Mouse (Mus musculus) small intestine, adult 2 months (tissue): Measurements from ENCODE around the gene Tbata.

Experiments used
- CTCF ChIP-seq: fragments of 200-500 bp; IDR thresholded peaks from 2 replicates; pipeline ENCODE4 v1.5.1; 2012; ENCODE audit warnings: low read depth, mild to moderate bottlenecking, control low read depth, inconsistent platforms, low read length, moderate library complexity, mixed read lengths; ENCODE audit not compliant: insufficient replicate concordance, insufficient read length; ENCODE audit errors: extremely low read depth
- POLR2A ChIP-seq: fragments of 200-500 bp; IDR thresholded peaks from 2 replicates; pipeline ENCODE4 v1.6.1; 2012; ENCODE audit warnings: low read depth, mild to moderate bottlenecking, control low read depth, inconsistent platforms, low read length, moderate library complexity

- TF ChIP-seq POLR2A, result no peak
- TF ChIP-seq CTCF, result no peak
Measured at GRCm38 (mm10) chr10:61195216-61195615, 23.5 kb downstream of the Tbata start.
